Mouse (Mus musculus): ENCODE measurements around the gene Tfam. TPM values are rescaled to one million over a fixed set of nuclear protein-coding genes. Genes with fewer than 3 reads are reported as not detected.

The Tfam gene
- polyA plus RNA-seq, 1 experiment from 2014 or later, result 74.2 TPM

DNA sequence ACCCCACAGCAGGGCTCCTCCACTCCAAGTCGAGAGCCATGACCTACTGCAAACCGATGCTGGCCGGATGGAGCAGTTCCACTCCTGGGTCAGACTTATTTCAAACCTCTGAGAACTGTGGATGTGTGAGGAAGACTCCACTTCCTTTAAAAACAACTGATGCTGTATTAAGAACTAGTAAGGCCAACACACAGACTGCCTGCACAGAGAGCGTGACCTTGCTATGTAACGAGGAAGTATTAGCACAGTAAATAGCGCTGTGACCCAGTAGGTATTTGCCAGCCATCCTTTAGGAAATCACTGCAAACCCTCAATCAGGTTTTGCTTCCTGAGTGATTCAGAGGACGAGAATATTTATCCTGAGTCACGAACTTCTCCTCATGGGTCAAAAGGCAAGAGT is 23.6 kb upstream of the Tfam start:
- Histone ChIP-seq H3K9me3 (ENCODE audit: control insufficient read depth, low read length) (no peaks in the 10 kb centered on the region), H3K27me3 (replicated peaks; ENCODE audit: control insufficient read depth, insufficient read depth, low read length) (no peaks in the 10 kb centered on the region), H3K9ac (ENCODE audit: low read length) (no peak overlapping the region), H3K4me2 (ENCODE audit: low read length) (no peak overlapping the region), H3K36me3 (ENCODE audit: control insufficient read depth, insufficient read depth, low read length) (peaks cover 37% of the 10 kb centered on the region), H3K4me3 (ENCODE audit: low read depth, low read length) (no peak overlapping the region), H3K27ac (ENCODE audit: low read depth) (no peak overlapping the region), H3K4me1 (replicated peaks; ENCODE audit: control insufficient read depth, insufficient read depth, low read length) (0 out of 2 replicates have a peak, but pooled peaks cover 3% of the 10 kb centered on the region)
- WGBS, result 83% methylated on average over 8 of the region's 8 CpGs
- ATAC-seq (replicated peaks; ENCODE audit: low FRiP score, low TSS enrichment, low read depth), result no peak
- DNase-seq (ENCODE audit: low spot score), result no peak

DNA sequence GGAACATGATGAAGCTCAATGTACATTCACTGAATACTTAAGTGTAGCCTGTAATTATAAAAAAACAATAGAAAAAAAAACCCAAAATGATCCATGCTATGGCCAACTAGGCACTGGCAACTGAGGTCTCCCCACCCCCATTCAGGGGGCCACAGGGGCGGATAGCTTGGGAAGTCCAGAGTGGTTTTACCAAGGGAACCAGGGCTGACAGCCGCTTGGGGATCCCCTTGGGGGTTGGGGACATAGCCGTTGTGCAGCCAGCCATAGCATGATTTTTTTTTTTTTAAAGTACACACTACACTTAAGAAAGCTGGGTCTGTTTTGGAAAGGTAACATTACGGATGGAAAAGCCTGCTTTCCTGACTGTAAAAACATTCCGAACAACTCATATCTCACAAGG is 20.9 kb upstream of the Tfam start:
- DNase-seq (ENCODE audit: low spot score), result no peak
- H3K27me3 ChIP-seq (replicated peaks; ENCODE audit: control insufficient read depth, insufficient read depth, low read length), result no peaks in the 10 kb centered on the region
- no peaks in the 10 kb centered on the region for H3K9me3 ChIP-seq (ENCODE audit: control insufficient read depth, low read length)
- no peak overlapping the region for H3K27ac ChIP-seq (ENCODE audit: low read depth)
- peaks cover 54% of the 10 kb centered on the region for H3K36me3 ChIP-seq (ENCODE audit: control insufficient read depth, insufficient read depth, low read length)
- 87% methylated on average over 5 of the region's 5 CpGs for WGBS
- H3K4me2 ChIP-seq (ENCODE audit: low read length), result no peak overlapping the region
- H3K4me3 ChIP-seq (ENCODE audit: low read depth, low read length), result no peak overlapping the region
- no peak for ATAC-seq (replicated peaks; ENCODE audit: low FRiP score, low TSS enrichment, low read depth)
- H3K4me1 ChIP-seq (replicated peaks; ENCODE audit: control insufficient read depth, insufficient read depth, low read length), result no peaks in the 10 kb centered on the region
- H3K9ac ChIP-seq (ENCODE audit: low read length), result no peak overlapping the region

- 86% methylated on average over 8 of the region's 8 CpGs for WGBS
- no peak overlapping the region for H3K9ac ChIP-seq (ENCODE audit: low read length)
- DNase-seq (ENCODE audit: low spot score) (no peak), ATAC-seq (replicated peaks; ENCODE audit: low FRiP score, low TSS enrichment, low read depth) (no peak)
- H3K27me3 ChIP-seq (replicated peaks; ENCODE audit: control insufficient read depth, insufficient read depth, low read length), result no peaks in the 10 kb centered on the region
- no peaks in the 10 kb centered on the region for H3K4me1 ChIP-seq (replicated peaks; ENCODE audit: control insufficient read depth, insufficient read depth, low read length)
- H3K9me3 ChIP-seq (ENCODE audit: control insufficient read depth, low read length), result no peaks in the 10 kb centered on the region
- no peak overlapping the region for H3K27ac ChIP-seq (ENCODE audit: low read depth)
- H3K36me3 ChIP-seq (ENCODE audit: control insufficient read depth, insufficient read depth, low read length), result peaks cover 56% of the 10 kb centered on the region
- H3K4me2 ChIP-seq (ENCODE audit: low read length), result no peak overlapping the region
- no peak overlapping the region for H3K4me3 ChIP-seq (ENCODE audit: low read depth, low read length)
Measured at GRCm38 (mm10) chr10:71258516-71258915, 20.4 kb upstream of the Tfam start.

DNA sequence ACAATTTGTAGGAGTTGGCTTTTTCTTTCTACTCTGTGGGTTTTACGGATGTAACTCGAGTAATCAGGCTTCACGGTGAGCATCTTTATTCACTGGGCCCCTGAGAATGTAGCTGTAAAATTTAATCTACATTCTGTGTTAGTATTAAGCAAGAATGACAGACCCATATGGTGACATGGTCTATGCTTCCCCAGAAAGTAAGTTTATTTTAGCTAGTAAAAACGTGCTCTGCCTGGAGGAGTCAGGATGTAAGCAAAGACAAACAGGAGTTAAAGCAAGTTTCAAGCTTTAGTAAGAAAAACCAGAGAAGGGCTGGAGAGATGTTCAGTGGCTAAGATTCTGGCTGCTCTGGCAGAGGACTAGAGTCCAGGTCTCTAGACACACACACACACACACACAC is 15.1 kb upstream of the Tfam start:
- 56% methylated on average over 4 of the region's 4 CpGs for WGBS
- no peaks in the 10 kb centered on the region for H3K27me3 ChIP-seq (replicated peaks; ENCODE audit: control insufficient read depth, insufficient read depth, low read length)
- no peak overlapping the region for H3K9ac ChIP-seq (ENCODE audit: low read length)
- no peak overlapping the region for H3K27ac ChIP-seq (ENCODE audit: low read depth)
- no peaks in the 10 kb centered on the region for H3K9me3 ChIP-seq (ENCODE audit: control insufficient read depth, low read length)
- H3K4me1 ChIP-seq (replicated peaks; ENCODE audit: control insufficient read depth, insufficient read depth, low read length), result no peaks in the 10 kb centered on the region
- no peak overlapping the region for H3K4me3 ChIP-seq (ENCODE audit: low read depth, low read length)
- ATAC-seq (replicated peaks; ENCODE audit: low FRiP score, low TSS enrichment, low read depth) (no peak), DNase-seq (ENCODE audit: low spot score) (no peak)
- no peak overlapping the region for H3K4me2 ChIP-seq (ENCODE audit: low read length)
- H3K36me3 ChIP-seq (ENCODE audit: control insufficient read depth, insufficient read depth, low read length), result peaks cover 25% of the 10 kb centered on the region

GRCm38 (mm10) chr10:71252421-71252820 is 14.3 kb upstream of the Tfam start:
- ATAC-seq (replicated peaks; ENCODE audit: low FRiP score, low TSS enrichment, low read depth) (no peak), DNase-seq (ENCODE audit: low spot score) (no peak)
- no peaks in the 10 kb centered on the region for H3K4me1 ChIP-seq (replicated peaks; ENCODE audit: control insufficient read depth, insufficient read depth, low read length)
- H3K27ac ChIP-seq (ENCODE audit: low read depth), result no peak overlapping the region
- H3K9me3 ChIP-seq (ENCODE audit: control insufficient read depth, low read length), result no peaks in the 10 kb centered on the region
- peaks cover 19% of the 10 kb centered on the region; the same call in 1 of the 2 replicates for H3K36me3 ChIP-seq (ENCODE audit: control insufficient read depth, insufficient read depth, low read length)
- WGBS, result 75% methylated on average over 5 of the region's 5 CpGs
- no peaks in the 10 kb centered on the region for H3K27me3 ChIP-seq (replicated peaks; ENCODE audit: control insufficient read depth, insufficient read depth, low read length)
- no peak overlapping the region for H3K4me3 ChIP-seq (ENCODE audit: low read depth, low read length)
- no peak overlapping the region for H3K4me2 ChIP-seq (ENCODE audit: low read length)
- no peak overlapping the region for H3K9ac ChIP-seq (ENCODE audit: low read length)

DNA sequence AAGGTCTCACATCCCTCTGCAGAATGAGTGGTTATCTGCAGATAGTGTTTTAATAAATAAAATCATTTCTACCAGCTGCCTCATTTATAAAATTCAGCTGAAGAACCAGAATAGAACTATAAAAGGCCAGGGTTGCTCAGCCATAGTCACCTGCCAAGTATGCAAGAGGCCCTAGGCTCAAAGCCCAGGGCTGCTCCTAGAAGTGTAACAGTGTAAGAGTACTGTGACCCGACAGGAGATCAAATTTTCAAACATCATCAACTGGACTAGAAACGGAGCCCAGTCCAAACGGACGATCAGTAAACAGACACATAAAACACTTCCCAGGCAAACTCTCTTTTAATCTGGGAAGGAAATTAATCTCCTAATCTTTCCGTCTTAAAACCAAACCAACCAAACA is 13.8 kb upstream of the Tfam start:
- H3K36me3 ChIP-seq (ENCODE audit: control insufficient read depth, insufficient read depth, low read length), result peaks cover 19% of the 10 kb centered on the region; the same call in 1 of the 2 replicates
- no peak for DNase-seq (ENCODE audit: low spot score)
- H3K9ac ChIP-seq (ENCODE audit: low read length), result no peak overlapping the region
- no peak for ATAC-seq (replicated peaks; ENCODE audit: low FRiP score, low TSS enrichment, low read depth)
- H3K9me3 ChIP-seq (ENCODE audit: control insufficient read depth, low read length), result no peaks in the 10 kb centered on the region
- H3K27me3 ChIP-seq (replicated peaks; ENCODE audit: control insufficient read depth, insufficient read depth, low read length), result no peaks in the 10 kb centered on the region
- no peak overlapping the region for H3K4me2 ChIP-seq (ENCODE audit: low read length)
- H3K4me1 ChIP-seq (replicated peaks; ENCODE audit: control insufficient read depth, insufficient read depth, low read length), result no peaks in the 10 kb centered on the region
- H3K27ac ChIP-seq (ENCODE audit: low read depth), result no peak overlapping the region
- no peak overlapping the region for H3K4me3 ChIP-seq (ENCODE audit: low read depth, low read length)
- WGBS, result 67% methylated on average over 5 of the region's 5 CpGs

GRCm38 (mm10) chr10:71251256-71251655 is 13.2 kb upstream of the Tfam start:
- Histone ChIP-seq H3K9ac (ENCODE audit: low read length) (no peak overlapping the region), H3K27me3 (replicated peaks; ENCODE audit: control insufficient read depth, insufficient read depth, low read length) (no peaks in the 10 kb centered on the region), H3K9me3 (ENCODE audit: control insufficient read depth, low read length) (no peaks in the 10 kb centered on the region), H3K27ac (ENCODE audit: low read depth) (no peak overlapping the region), H3K4me3 (ENCODE audit: low read depth, low read length) (no peak overlapping the region), H3K36me3 (ENCODE audit: control insufficient read depth, insufficient read depth, low read length) (peaks cover 19% of the 10 kb centered on the region; the same call in 1 of the 2 replicates), H3K4me1 (replicated peaks; ENCODE audit: control insufficient read depth, insufficient read depth, low read length) (no peaks in the 10 kb centered on the region), H3K4me2 (ENCODE audit: low read length) (no peak overlapping the region)
- DNase-seq (ENCODE audit: low spot score) (no peak), ATAC-seq (replicated peaks; ENCODE audit: low FRiP score, low TSS enrichment, low read depth) (no peak)
- WGBS, result 91% methylated on average over 5 of the region's 5 CpGs

- WGBS, result 82% methylated on average over 17 of the region's 17 CpGs
- H3K36me3 ChIP-seq (ENCODE audit: control insufficient read depth, insufficient read depth, low read length), result peaks cover 13% of the 10 kb centered on the region; the same call in 1 of the 2 replicates
- no peaks in the 10 kb centered on the region for H3K4me1 ChIP-seq (replicated peaks; ENCODE audit: control insufficient read depth, insufficient read depth, low read length)
- no peak for ATAC-seq (replicated peaks; ENCODE audit: low FRiP score, low TSS enrichment, low read depth)
- H3K27ac ChIP-seq (ENCODE audit: low read depth), result no peak overlapping the region
- no peak overlapping the region for H3K4me3 ChIP-seq (ENCODE audit: low read depth, low read length)
- no peak for DNase-seq (ENCODE audit: low spot score)
- no peak overlapping the region for H3K4me2 ChIP-seq (ENCODE audit: low read length)
- no peaks in the 10 kb centered on the region for H3K27me3 ChIP-seq (replicated peaks; ENCODE audit: control insufficient read depth, insufficient read depth, low read length)
- no peaks in the 10 kb centered on the region for H3K9me3 ChIP-seq (ENCODE audit: control insufficient read depth, low read length)
- no peak overlapping the region for H3K9ac ChIP-seq (ENCODE audit: low read length)
Measured at GRCm38 (mm10) chr10:71250472-71250871, 12.4 kb upstream of the Tfam start.

DNA sequence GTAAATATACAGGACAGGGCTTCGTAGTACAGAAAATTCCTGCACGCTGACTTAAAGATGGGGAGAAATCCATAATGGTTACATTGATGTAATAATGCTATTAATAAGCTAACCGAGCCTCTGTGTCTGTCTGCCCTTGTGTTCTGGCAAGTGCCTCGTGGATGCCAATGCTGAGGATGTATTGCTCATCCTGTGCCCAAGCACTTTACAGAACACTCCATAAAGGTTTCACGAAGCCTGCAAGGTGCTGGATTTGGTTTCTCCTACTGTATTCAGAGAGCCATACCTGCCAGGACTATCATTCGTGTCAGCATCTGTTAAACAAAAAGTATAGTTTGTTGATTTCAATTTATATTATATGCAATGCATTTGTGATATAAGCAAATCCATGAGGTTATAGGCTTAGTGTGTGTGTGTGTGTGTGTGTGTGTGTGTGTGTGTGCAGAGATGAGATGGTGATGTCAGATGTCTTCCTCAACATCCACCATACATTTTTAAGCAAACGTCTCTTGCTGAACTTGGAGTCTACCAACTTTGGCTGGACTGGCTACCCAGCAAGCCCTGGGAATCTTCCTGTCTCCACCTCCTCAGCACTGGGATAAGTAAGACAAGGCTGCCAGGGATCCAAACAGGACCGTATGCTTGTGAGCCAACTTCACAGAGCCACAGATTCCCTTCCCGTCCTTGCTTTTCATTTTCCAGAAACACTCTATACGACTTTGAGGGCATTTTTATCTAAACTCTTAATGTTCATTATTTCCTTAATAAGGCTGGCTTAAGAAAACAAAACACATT is 11.2 kb upstream of the Tfam start:
- no peak for DNase-seq (ENCODE audit: low spot score)
- Histone ChIP-seq H3K4me1 (replicated peaks; ENCODE audit: control insufficient read depth, insufficient read depth, low read length) (no peaks in the 10 kb centered on the region), H3K27me3 (replicated peaks; ENCODE audit: control insufficient read depth, insufficient read depth, low read length) (no peaks in the 10 kb centered on the region), H3K27ac (ENCODE audit: low read depth) (no peak overlapping the region), H3K9ac (ENCODE audit: low read length) (no peak overlapping the region), H3K36me3 (ENCODE audit: control insufficient read depth, insufficient read depth, low read length) (peaks cover 5% of the 10 kb centered on the region; the same call in 1 of the 2 replicates), H3K4me3 (ENCODE audit: low read depth, low read length) (no peak overlapping the region), H3K4me2 (ENCODE audit: low read length) (no peak overlapping the region), H3K9me3 (ENCODE audit: control insufficient read depth, low read length) (no peaks in the 10 kb centered on the region)
- ATAC-seq (replicated peaks; ENCODE audit: low FRiP score, low TSS enrichment, low read depth), result no peak
- 76% methylated on average over 10 of the region's 10 CpGs for WGBS
